Mouse (Mus musculus) hindbrain, embryonic 12.5 days (tissue): Measurements from ENCODE around the gene Cfap61. TPM values are rescaled to one million over a fixed set of nuclear protein-coding genes. Genes with fewer than 3 reads are reported as not detected.

Experiments used
- ATAC-seq: fragments of 200-750 bp; cut with Nextera tagmentation; 2 replicates; pipeline ENCODE4 v1.8.0; 2017; ENCODE audit warnings: moderate TSS enrichment; ENCODE audit not compliant: low FRiP score
- H3K27ac ChIP-seq: fragments of 300-500 bp; sonication (generic); 2 replicates; pipeline ENCODE4 v1.5.1; 2016; ENCODE audit warnings: mild to moderate bottlenecking
- H3K27me3 ChIP-seq: fragments of 300-500 bp; sonication (generic); 2 replicates; pipeline ENCODE4 v1.6.1; 2016; ENCODE audit warnings: mild to moderate bottlenecking
- H3K36me3 ChIP-seq: fragments of 300-500 bp; sonication (generic); 2 replicates; pipeline ENCODE4 v1.6.1; 2016; ENCODE audit warnings: mild to moderate bottlenecking
- H3K4me1 ChIP-seq: fragments of 300-500 bp; sonication (generic); 2 replicates; pipeline ENCODE4 v1.6.1; 2016
- H3K4me2 ChIP-seq: fragments of 300-500 bp; sonication (generic); replicated peaks from 2 replicates; pipeline ENCODE4 v1.6.1; 2016; ENCODE audit warnings: mild to moderate bottlenecking
- H3K4me3 ChIP-seq: fragments of 300-500 bp; sonication (generic); 2 replicates; pipeline ENCODE4 v1.5.1; 2016; ENCODE audit warnings: mild to moderate bottlenecking
- H3K9ac ChIP-seq: fragments of 300-500 bp; sonication (generic); 2 replicates; pipeline ENCODE4 v1.6.1; 2016; ENCODE audit warnings: mild to moderate bottlenecking, moderate library complexity
- H3K9me3 ChIP-seq: fragments of 300-500 bp; sonication (generic); replicated peaks from 2 replicates; pipeline ENCODE4 v1.6.1; 2016; ENCODE audit warnings: mild to moderate bottlenecking
- WGBS: fragments of 180-500 bp; shearing (Covaris S2); methylation state at CpG from one replicate; pipeline ENCODE4 v1.1.7; 2016; 5-methylcytosine and 5-hydroxymethylcytosine counted together
- polyA plus RNA-seq: library from polyadenylated mRNA; unstranded; fragments of >200 nt; fragmentation: Nextera tagmentation; extraction: Ambion mirVana; gene quantifications from 2 replicates; pipeline ENCODE4 v1.2.1, GENCODE M21; 2016

The Cfap61 gene
- polyA plus RNA-seq, 1 experiment from 2014 or later: 3.6 TPM

GRCm38 (mm10) chr2:146047691-146048090, 113.1 kb downstream of the Cfap61 start:
- Histone ChIP-seq H3K9me3 (no peaks in the 10 kb centered on the region), H3K9ac (no peak overlapping the region), H3K27ac (no peak overlapping the region), H3K36me3 (no peaks in the 10 kb centered on the region), H3K4me3 (no peak overlapping the region), H3K4me1 (peaks cover 8% of the 10 kb centered on the region), H3K4me2 (no peak overlapping the region), H3K27me3 (no peaks in the 10 kb centered on the region; the same call in 1 of the 2 replicates)
- ATAC-seq: no peak
- WGBS: 94% methylated on average over 4 of the region's 4 CpGs

GRCm38 (mm10) chr2:146048221-146048829, 113.7 kb downstream of the Cfap61 start:
- H3K27me3 ChIP-seq: no peaks in the 10 kb centered on the region; the same call in 1 of the 2 replicates
- H3K4me1 ChIP-seq: peaks cover 8% of the 10 kb centered on the region
- 68% methylated on average over 17 of the region's 17 CpGs for WGBS
- H3K27ac ChIP-seq: no peak overlapping the region
- no peaks in the 10 kb centered on the region for H3K9me3 ChIP-seq
- no peak overlapping the region for H3K9ac ChIP-seq
- no peak overlapping the region for H3K4me3 ChIP-seq
- no peaks in the 10 kb centered on the region for H3K36me3 ChIP-seq
- ATAC-seq: no peak
- no peak overlapping the region for H3K4me2 ChIP-seq

- Histone ChIP-seq H3K36me3 (no peaks in the 10 kb centered on the region), H3K4me1 (peaks cover 8% of the 10 kb centered on the region), H3K27me3 (no peaks in the 10 kb centered on the region; the same call in 1 of the 2 replicates), H3K4me2 (no peak overlapping the region), H3K4me3 (no peak overlapping the region), H3K27ac (no peak overlapping the region), H3K9ac (no peak overlapping the region), H3K9me3 (no peaks in the 10 kb centered on the region)
- no peak for ATAC-seq
- WGBS: 87% methylated on average over 5 of the region's 5 CpGs
Observed at GRCm38 (mm10) chr2:146049339-146049738, 114.8 kb downstream of the Cfap61 start.

GRCm38 (mm10) chr2:146050069-146050468, 115.5 kb downstream of the Cfap61 start:
- WGBS: 34% methylated on average over 3 of the region's 3 CpGs
- H3K27me3 ChIP-seq: no peaks in the 10 kb centered on the region; the same call in 1 of the 2 replicates
- no peak overlapping the region for H3K9ac ChIP-seq
- no peaks in the 10 kb centered on the region for H3K9me3 ChIP-seq
- H3K36me3 ChIP-seq: no peaks in the 10 kb centered on the region
- peaks cover 5% of the 10 kb centered on the region for H3K4me1 ChIP-seq
- H3K4me3 ChIP-seq: no peak overlapping the region
- no peak overlapping the region for H3K4me2 ChIP-seq
- ATAC-seq: no peak
- H3K27ac ChIP-seq: no peak overlapping the region

- 81% methylated on average over 4 of the region's 4 CpGs for WGBS
Observed at GRCm38 (mm10) chr2:146051334-146051733, 116.8 kb downstream of the Cfap61 start.

GRCm38 (mm10) chr2:146057123-146057522, 122.5 kb downstream of the Cfap61 start:
- no peak overlapping the region for H3K9ac ChIP-seq
- no peak for ATAC-seq
- H3K4me2 ChIP-seq: no peak overlapping the region
- H3K4me1 ChIP-seq: peaks cover 21% of the 10 kb centered on the region
- H3K27ac ChIP-seq: no peak overlapping the region
- no peak overlapping the region for H3K4me3 ChIP-seq
- H3K9me3 ChIP-seq: no peaks in the 10 kb centered on the region
- H3K27me3 ChIP-seq: no peaks in the 10 kb centered on the region
- H3K36me3 ChIP-seq: no peaks in the 10 kb centered on the region
- 76% methylated on average over 4 of the region's 4 CpGs for WGBS

More at GRCm38 (mm10) chr2:146051334-146051733, 116.8 kb downstream of the Cfap61 start:
- Histone ChIP-seq H3K27me3 (no peaks in the 10 kb centered on the region), H3K27ac (no peak overlapping the region; the same call in 1 of the 2 replicates), H3K9me3 (no peaks in the 10 kb centered on the region), H3K9ac (no peak overlapping the region), H3K4me3 (no peak overlapping the region), H3K4me1 (no peaks in the 10 kb centered on the region), H3K36me3 (no peaks in the 10 kb centered on the region), H3K4me2 (no peak overlapping the region)
- ATAC-seq: no peak

GRCm38 (mm10) chr2:146058791-146059190, 124.2 kb downstream of the Cfap61 start:
- ATAC-seq: no peak
- H3K9me3 ChIP-seq: no peaks in the 10 kb centered on the region
- H3K4me1 ChIP-seq: peaks cover 37% of the 10 kb centered on the region
- no peak overlapping the region for H3K27ac ChIP-seq
- no peaks in the 10 kb centered on the region for H3K36me3 ChIP-seq
- no peak overlapping the region for H3K4me2 ChIP-seq
- no peak overlapping the region for H3K9ac ChIP-seq
- H3K27me3 ChIP-seq: no peaks in the 10 kb centered on the region
- no peak overlapping the region for H3K4me3 ChIP-seq
- WGBS: 40% methylated on average over 3 of the region's 3 CpGs

- Histone ChIP-seq H3K36me3 (no peaks in the 10 kb centered on the region), H3K27ac (no peak overlapping the region), H3K4me1 (peaks cover 37% of the 10 kb centered on the region), H3K4me3 (no peak overlapping the region), H3K27me3 (no peaks in the 10 kb centered on the region), H3K4me2 (peak overlapping the region; percentile 37), H3K9me3 (no peaks in the 10 kb centered on the region), H3K9ac (no peak overlapping the region)
- WGBS: 53% methylated on average over 16 of the region's 16 CpGs
- peak; percentile 62 for ATAC-seq
Observed at GRCm38 (mm10) chr2:146061421-146062300, 127.1 kb downstream of the Cfap61 start.

- Histone ChIP-seq H3K36me3 (no peaks in the 10 kb centered on the region), H3K4me1 (peaks cover 37% of the 10 kb centered on the region), H3K9me3 (no peaks in the 10 kb centered on the region), H3K4me2 (peak overlapping the region; percentile 37), H3K27ac (peak overlapping the region; percentile 62), H3K9ac (no peak overlapping the region), H3K4me3 (no peak overlapping the region), H3K27me3 (no peaks in the 10 kb centered on the region)
- 17% methylated on average over 13 of the region's 13 CpGs for WGBS
- ATAC-seq: peak; percentile 47; the same call in 1 of the 2 replicates
Observed at GRCm38 (mm10) chr2:146062330-146063092, 127.9 kb downstream of the Cfap61 start.

GRCm38 (mm10) chr2:146063093-146064074, 128.8 kb downstream of the Cfap61 start:
- Histone ChIP-seq H3K36me3 (no peaks in the 10 kb centered on the region), H3K9me3 (no peaks in the 10 kb centered on the region), H3K4me1 (peaks cover 37% of the 10 kb centered on the region), H3K4me3 (no peak overlapping the region), H3K27me3 (no peaks in the 10 kb centered on the region), H3K4me2 (peak overlapping the region; percentile 37; the same call in 1 of the 2 replicates), H3K9ac (no peak overlapping the region), H3K27ac (peak overlapping the region; percentile 62)
- 28% methylated on average over 11 of the region's 11 CpGs for WGBS
- ATAC-seq: peak; percentile 49; the same call in 1 of the 2 replicates

GRCm38 (mm10) chr2:146067364-146067763, 132.8 kb downstream of the Cfap61 start:
- 53% methylated on average over 4 of the region's 4 CpGs for WGBS
- Histone ChIP-seq H3K4me1 (peaks cover 14% of the 10 kb centered on the region), H3K9ac (no peak overlapping the region), H3K27me3 (no peaks in the 10 kb centered on the region), H3K36me3 (no peaks in the 10 kb centered on the region), H3K4me3 (no peak overlapping the region), H3K9me3 (no peaks in the 10 kb centered on the region), H3K27ac (no peak overlapping the region), H3K4me2 (no peak overlapping the region)
- no peak for ATAC-seq
